Mouse (Mus musculus): ENCODE data around the gene Fignl2.
"Not testable (repeated sequence)": the region's sequence is repeated elsewhere in the genome, so short reads cannot be mapped to it uniquely, and the experiment has no call there.

DNA sequence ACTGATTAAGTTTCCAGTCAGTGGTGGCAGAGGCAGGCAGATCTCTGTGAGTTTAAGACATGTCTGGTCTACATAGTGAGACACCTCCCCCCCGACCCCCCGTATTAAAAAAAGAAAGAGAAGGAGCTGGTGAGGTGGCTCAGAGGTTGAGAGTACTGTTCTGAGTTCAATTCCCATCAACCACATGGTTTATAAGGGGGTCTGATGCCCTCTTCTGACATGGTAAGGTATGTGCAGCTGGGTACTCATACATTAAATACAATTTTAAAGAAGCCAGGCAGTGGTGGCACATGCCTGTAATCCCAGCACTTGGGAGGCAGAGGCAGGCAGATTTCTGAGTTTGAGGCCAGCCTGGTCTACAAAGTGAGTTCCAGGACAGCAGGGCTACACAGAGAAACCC is 35.4 kb upstream of the Fignl2 start:
- TF ChIP-seq POLR2A (IDR thresholded peaks at IDR 0.05; ENCODE audit: borderline replicate concordance, insufficient read depth, low read length); CTCF (IDR thresholded peaks at IDR 0.05; ENCODE audit: borderline replicate concordance, insufficient read depth, low read depth, low read length): not testable (repeated sequence)

Data from cerebellum, adult 2 months (tissue).